Mouse (Mus musculus) urinary bladder, adult 18-20 months (tissue): ENCODE measurements around the gene Nr5a1.

ENCODE experiments used
- DNase-seq, 2 experiments: peaks; one replicate each; pipeline ENCODE4 v3.0.0; 2022; ENCODE audit warnings: low spot score in 2 of 2, mixed read lengths in 2 of 2

Gene Nr5a1

GRCm38 (mm10) chr2:38652098-38652497 is 62.2 kb downstream of the Nr5a1 start:
- DNase-seq = no peak

GRCm38 (mm10) chr2:38650340-38650739 is 64.0 kb downstream of the Nr5a1 start:
- no peak for DNase-seq

- DNase-seq = no peak
Observed at GRCm38 (mm10) chr2:38647661-38648060, 66.7 kb downstream of the Nr5a1 start.

- DNase-seq = no peak
Observed at GRCm38 (mm10) chr2:38647201-38647606, 67.1 kb downstream of the Nr5a1 start.

- peak; percentile 41 to 52 for DNase-seq
Observed at GRCm38 (mm10) chr2:38645936-38646335, 68.4 kb downstream of the Nr5a1 start.

GRCm38 (mm10) chr2:38643625-38644427 is 70.5 kb downstream of the Nr5a1 start, which contains the start of gene Psmb7:
Gene Psmb7 (minus strand): TSS chr2:38644087.
- DNase-seq = peak; percentile 64 to 77
